In the genomic region with DNA sequence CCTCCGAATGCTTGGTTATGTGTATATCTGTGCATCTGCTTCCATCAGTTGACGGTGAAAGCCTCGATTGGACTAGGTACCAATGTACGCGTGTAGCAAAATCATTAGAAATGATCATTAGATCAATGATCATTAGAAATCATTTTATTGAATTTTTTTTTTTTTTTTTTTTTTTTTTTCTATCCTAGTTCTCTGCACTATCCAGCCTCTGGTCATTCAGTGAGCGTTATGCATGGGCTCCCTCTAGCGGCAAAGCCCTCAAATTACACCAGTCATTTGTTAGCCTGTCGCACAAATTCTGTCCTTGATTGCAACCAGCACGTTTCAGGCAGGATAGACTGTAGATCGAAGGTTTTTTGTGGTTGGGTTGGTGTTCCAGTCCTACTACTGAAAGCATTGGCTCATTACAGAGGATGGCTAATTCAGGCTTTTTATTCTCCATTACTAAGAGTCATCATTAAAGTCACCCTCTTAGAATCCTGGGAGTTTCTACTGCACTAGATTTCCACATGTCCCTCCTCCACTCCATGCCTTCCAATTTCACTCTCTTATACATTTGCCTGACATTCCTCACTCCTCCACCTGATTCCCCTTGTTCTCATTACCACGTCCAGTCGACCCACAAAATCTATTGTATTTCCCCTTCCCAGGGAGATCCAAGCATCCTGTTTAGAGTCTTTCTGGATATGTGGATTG, we compare ENCODE assay signal across 8 mouse cellular contexts. TPM values are rescaled to one million over a fixed set of nuclear protein-coding genes. Genes with fewer than 3 reads are reported as not detected.
DNase-seq lines count a peak whose midpoint lies in the region; ATAC-seq and TF ChIP-seq lines count a peak whose summit lies in the region.

No protein-coding gene starts in this region.

- H3K4me1 ChIP-seq in CH12.LX (ENCODE audit: control insufficient read depth in 1 of 2, insufficient read depth in 2 of 2) = no peaks in the 10 kb centered on the region; a peak in 1 of 4 replicates
- H3K4me1 ChIP-seq in forebrain, embryonic 16.5 days (replicated peaks; ENCODE audit: control insufficient read depth, insufficient read depth, low read length) = no peaks in the 10 kb centered on the region
- no peaks in the 10 kb centered on the region for H3K4me1 ChIP-seq in kidney, postnatal 0 days (replicated peaks; ENCODE audit: insufficient read depth, low read length)
- no peaks in the 10 kb centered on the region for H3K4me1 ChIP-seq in liver, embryonic 14.5 days (replicated peaks; ENCODE audit: control insufficient read depth in 2 of 2, insufficient read depth in 2 of 2, low read length in 1 of 2)
- H3K4me1 ChIP-seq in neural tube, embryonic 14.5 days (ENCODE audit: control insufficient read depth, insufficient read depth, low read length) = no peaks in the 10 kb centered on the region

- 37% methylated on average over 12 of the region's 12 CpGs for WGBS in forebrain, embryonic 16.5 days
- 39% methylated on average over 12 of the region's 12 CpGs for WGBS in kidney, postnatal 0 days
- 31% methylated on average over 12 of the region's 12 CpGs for WGBS in liver, embryonic 14.5 days (ENCODE audit: insufficient replicate concordance)
- 41% methylated on average over 12 of the region's 12 CpGs for WGBS in neural tube, embryonic 14.5 days

- no peaks in the 10 kb centered on the region for H3K79me2 ChIP-seq in CH12.LX (replicated peaks; ENCODE audit: control insufficient read depth, extremely low read depth, insufficient read depth, poor library complexity, severe bottlenecking)

- peak; percentile 69 to 83 for TF ChIP-seq CTCF in CH12.LX (conservative IDR thresholded peaks at IDR 0.05 in 1 of 2, IDR thresholded peaks at IDR 0.05 in 1 of 2; ENCODE audit: low read depth in 2 of 2, low read length in 2 of 2)
- peak; percentile 79 for TF ChIP-seq CTCF in kidney, postnatal 0 days (IDR thresholded peaks at IDR 0.05; ENCODE audit: low read depth)
- TF ChIP-seq CTCF in liver, embryonic 14.5 days (IDR thresholded peaks at IDR 0.05; ENCODE audit: low read depth) = peak; percentile 78

- no peak overlapping the region for H3K4me3 ChIP-seq in CH12.LX (replicated peaks in 1 of 3; ENCODE audit: low read depth in 2 of 3, low read length in 2 of 3, poor library complexity in 1 of 3)
- H3K4me3 ChIP-seq in forebrain, embryonic 16.5 days (replicated peaks; ENCODE audit: low read length) = no peak overlapping the region
- H3K4me3 ChIP-seq in kidney, postnatal 0 days (replicated peaks; ENCODE audit: low read depth, low read length) = no peak overlapping the region
- H3K4me3 ChIP-seq in liver, embryonic 14.5 days (ENCODE audit: insufficient read depth in 1 of 2, low read depth in 2 of 2, low read length in 2 of 2) = no peak overlapping the region
- no peak overlapping the region for H3K4me3 ChIP-seq in neural tube, embryonic 14.5 days (ENCODE audit: low read depth, low read length)

- dilution Hi-C loops in CH12.LX (cut with MboI; ENCODE audit: extremely low pct_ligation_motif_present, extremely low pct_unique_long_range_greater_than_20kb, low sequenced_read_pairs) = no loop called here

- ATAC-seq in forebrain, embryonic 16.5 days = peak; percentile 55
- ATAC-seq in kidney, postnatal 0 days (replicated peaks; ENCODE audit: low FRiP score, low read depth) = no peak
- ATAC-seq in liver, embryonic 14.5 days (ENCODE audit: insufficient read depth) = no peak
- ATAC-seq in neural tube, embryonic 14.5 days (ENCODE audit: low read depth) = peak; percentile 72

- H3K36me3 ChIP-seq in CH12.LX (replicated peaks in 1 of 2; ENCODE audit: control insufficient read depth in 1 of 2, insufficient read depth in 1 of 2, low read length in 1 of 2) = no peaks in the 10 kb centered on the region
- no peaks in the 10 kb centered on the region for H3K36me3 ChIP-seq in forebrain, embryonic 16.5 days (ENCODE audit: control insufficient read depth, insufficient read depth)
- H3K36me3 ChIP-seq in kidney, postnatal 0 days (ENCODE audit: insufficient read depth, low read length) = no peaks in the 10 kb centered on the region
- no peaks in the 10 kb centered on the region for H3K36me3 ChIP-seq in liver, embryonic 14.5 days (replicated peaks; ENCODE audit: control insufficient read depth, insufficient read depth, low read depth)
- no peaks in the 10 kb centered on the region for H3K36me3 ChIP-seq in neural tube, embryonic 14.5 days (ENCODE audit: control insufficient read depth, insufficient read depth, low read length)

- no peaks in the 10 kb centered on the region for H3K27me3 ChIP-seq in CH12.LX (replicated peaks)
- no peaks in the 10 kb centered on the region; the same call in 1 of the 2 replicates for H3K27me3 ChIP-seq in forebrain, embryonic 16.5 days (replicated peaks; ENCODE audit: control insufficient read depth, insufficient read depth, low read length)
- H3K27me3 ChIP-seq in kidney, postnatal 0 days (ENCODE audit: insufficient read depth, low read length) = no peaks in the 10 kb centered on the region
- H3K27me3 ChIP-seq in liver, embryonic 14.5 days (ENCODE audit: control insufficient read depth, insufficient read depth, low read length) = no peaks in the 10 kb centered on the region
- H3K27me3 ChIP-seq in neural tube, embryonic 14.5 days (ENCODE audit: control insufficient read depth, insufficient read depth, low read length) = no peaks in the 10 kb centered on the region

- DNase-seq in 3T3-L1 (ENCODE audit: low read depth, low spot score) = peak; percentile 67
- peak; percentile 48 for DNase-seq in CH12.LX (ENCODE audit: extremely low read depth)
- peak; percentile 21 for DNase-seq in c-Kit-positive CD71-positive TER-119-positive erythroid progenitor cells, embryonic 14.5 days (ENCODE audit: low spot score)
- DNase-seq in kidney, postnatal 0 days (ENCODE audit: low spot score) = peak; percentile 67
- peak in 2 of 3 experiments; percentile 13 to 16 for DNase-seq in liver, embryonic 14.5 days (ENCODE audit: low read depth in 3 of 3, low spot score in 3 of 3)
- DNase-seq in thymus, postnatal 25 days = peak; percentile 56

- no peak overlapping the region for H3K4me2 ChIP-seq in CH12.LX (ENCODE audit: insufficient read depth, low read depth, poor library complexity, severe bottlenecking)
- no peak overlapping the region for H3K4me2 ChIP-seq in forebrain, embryonic 16.5 days (ENCODE audit: low read length)
- no peak overlapping the region for H3K4me2 ChIP-seq in kidney, postnatal 0 days (ENCODE audit: low read length)
- H3K4me2 ChIP-seq in liver, embryonic 14.5 days (ENCODE audit: low read depth) = no peak overlapping the region
- H3K4me2 ChIP-seq in neural tube, embryonic 14.5 days (ENCODE audit: low read depth, low read length) = no peak overlapping the region

- no peak for TF ChIP-seq EP300 in CH12.LX (IDR thresholded peaks at IDR 0.05; ENCODE audit: low read length)
- no peak for TF ChIP-seq EP300 in liver, embryonic 14.5 days (IDR thresholded peaks at IDR 0.05; ENCODE audit: low read depth)

- in situ Hi-C loops in CH12.LX (cut with MboI; ENCODE audit: low pct_ligation_motif_present, low pct_unique_long_range_greater_than_20kb, low sequenced_read_pairs) = loop anchor here (25.0 kb wide), 2 partner anchors 309 to 509 kb away; no protein-coding TSS in a partner anchor

- no peaks in the 10 kb centered on the region for H3K9me3 ChIP-seq in CH12.LX (replicated peaks; ENCODE audit: low read length)
- H3K9me3 ChIP-seq in forebrain, embryonic 16.5 days (ENCODE audit: control insufficient read depth, low read length) = no peaks in the 10 kb centered on the region
- no peaks in the 10 kb centered on the region for H3K9me3 ChIP-seq in kidney, postnatal 0 days (replicated peaks; ENCODE audit: low read length)
- H3K9me3 ChIP-seq in liver, embryonic 14.5 days (ENCODE audit: control insufficient read depth, low read length) = no peaks in the 10 kb centered on the region
- H3K9me3 ChIP-seq in neural tube, embryonic 14.5 days (ENCODE audit: control insufficient read depth, low read length) = no peaks in the 10 kb centered on the region

- no peak for TF ChIP-seq POLR2A in CH12.LX (IDR thresholded peaks at IDR 0.05; ENCODE audit: low read depth, low read length)

- H3K27ac ChIP-seq in CH12.LX (ENCODE audit: insufficient read depth, low read depth) = no peak overlapping the region
- H3K27ac ChIP-seq in forebrain, embryonic 16.5 days (ENCODE audit: low read length) = no peak overlapping the region
- H3K27ac ChIP-seq in kidney, postnatal 0 days = no peak overlapping the region
- H3K27ac ChIP-seq in liver, embryonic 14.5 days = no peak overlapping the region
- no peak overlapping the region for H3K27ac ChIP-seq in neural tube, embryonic 14.5 days (ENCODE audit: low read depth, low read length)

- peak; percentile 62 for TF ChIP-seq RAD21 in CH12.LX (IDR thresholded peaks at IDR 0.05; ENCODE audit: low read depth, low read length)

- H3K9ac ChIP-seq in CH12.LX (ENCODE audit: insufficient read depth, low read depth) = no peak overlapping the region
- no peak overlapping the region for H3K9ac ChIP-seq in forebrain, embryonic 16.5 days (replicated peaks; ENCODE audit: low read depth, low read length)
- no peak overlapping the region for H3K9ac ChIP-seq in kidney, postnatal 0 days (ENCODE audit: low read depth, low read length)
- no peak overlapping the region for H3K9ac ChIP-seq in liver, embryonic 14.5 days (replicated peaks)
- no peak overlapping the region for H3K9ac ChIP-seq in neural tube, embryonic 14.5 days (replicated peaks; ENCODE audit: low read depth, low read length)

TF ChIP-seq in CH12.LX, 34 proteins besides CTCF, POLR2A, EP300 and RAD21:
- TF ChIP-seq CHD1 (IDR thresholded peaks at IDR 0.05; ENCODE audit: low read depth, low read length) = no peak
- TF ChIP-seq ZNF384 (IDR thresholded peaks at IDR 0.05; ENCODE audit: low read depth, low read length) = peak; percentile 90
- TF ChIP-seq SMC3 (IDR thresholded peaks at IDR 0.05; ENCODE audit: low read depth, low read length) = peak; percentile 35; the same call in 1 of the 2 replicates
TF ChIP-seq in CH12.LX: peak in this region for 2.

RNA-seq across cellular contexts. Expression of gene Zbbx, which starts 38.1 kb away (rescaled TPM):
- total RNA-seq in CH12.LX (2012; rRNA removed) (not detected in 2 replicates), CH12.LX (2014; rRNA removed) (not detected in 2 replicates)
- polyA plus RNA-seq in CH12.LX (2012; ENCODE audit: insufficient read length, low read depth) = not detected in 2 replicates
- 0.70 and 0.79 TPM in 2 replicates for polyA plus RNA-seq in forebrain, embryonic 16.5 days (2015; fragmentation: Nextera tagmentation; extraction: Ambion mirVana)
- polyA plus RNA-seq in kidney, postnatal 0 days (2015; fragmentation: Nextera tagmentation; extraction: Ambion mirVana) = not detected in 2 replicates
- not detected in 2 replicates for polyA plus RNA-seq in liver, embryonic 14.5 days (2012; rRNA removed)
- not detected in 2 replicates for polyA plus RNA-seq in liver, embryonic 14.5 days (2014; fragmentation: Nextera tagmentation; extraction: Ambion mirVana)
- 0.66 TPM in 1 of 2 replicates, not detected in the other for polyA plus RNA-seq in neural tube, embryonic 14.5 days (2014; fragmentation: Nextera tagmentation; extraction: Ambion mirVana)

Comparison
In these comparisons a context has a peak if more than half of its experiments do, and no peak if none do; other contexts are left out.
1. DNase-seq: peak in every context shown above with its lines; median percentile 67 in 3T3-L1; 67 in kidney, postnatal 0 days; 56 in thymus, postnatal 25 days; 48 in CH12.LX; 21 in c-Kit-positive CD71-positive TER-119-positive erythroid progenitor cells, embryonic 14.5 days; 14 in liver, embryonic 14.5 days.
2. ATAC-seq: peak in forebrain, embryonic 16.5 days (single experiment) and neural tube, embryonic 14.5 days (single experiment); none in kidney, postnatal 0 days (single experiment) and liver, embryonic 14.5 days (single experiment).
3. Peak in every context shown above with its lines, with median percentiles within 50 percentile points of each other: CTCF ChIP-seq.